Mouse (Mus musculus) embryonic facial prominence, embryonic 11.5 days (tissue): ENCODE results near the gene Cldn14. TPM values are rescaled to one million over a fixed set of nuclear protein-coding genes. Genes with fewer than 3 reads are reported as not detected.

ENCODE experiments used
- ATAC-seq: fragments of 200-750 bp; cut with Nextera tagmentation; replicated peaks from 2 replicates; pipeline ENCODE4 v1.8.0; 2017; ENCODE audit warnings: low read depth; ENCODE audit not compliant: insufficient number of reproducible peaks, low FRiP score, low TSS enrichment
- DNase-seq: peaks from one replicate; pipeline ENCODE4 v3.0.0-alpha.2; 2015; ENCODE audit warnings: low spot score
- H3K27ac ChIP-seq: fragments of 300-500 bp; sonication (generic); replicated peaks from 2 replicates; pipeline ENCODE4 v1.5.1; 2014; ENCODE audit warnings: mild to moderate bottlenecking, low read depth, low read length, control low read depth
- H3K27me3 ChIP-seq: fragments of 300-500 bp; sonication (generic); 2 replicates; pipeline ENCODE4 v1.6.1; 2014; ENCODE audit warnings: mild to moderate bottlenecking, low read length, moderate library complexity, mixed read lengths; ENCODE audit not compliant: control insufficient read depth, insufficient read depth
- H3K36me3 ChIP-seq: fragments of 300-500 bp; sonication (generic); replicated peaks from 2 replicates; pipeline ENCODE4 v1.6.1; 2014; ENCODE audit warnings: low read depth, mild to moderate bottlenecking, low read length, moderate library complexity, mixed read lengths; ENCODE audit not compliant: control insufficient read depth, insufficient read depth
- H3K4me1 ChIP-seq: fragments of 300-500 bp; sonication (generic); 2 replicates; pipeline ENCODE4 v1.6.1; 2014; ENCODE audit warnings: low read length, mixed read lengths; ENCODE audit not compliant: control insufficient read depth, insufficient read depth
- H3K4me2 ChIP-seq: fragments of 300-500 bp; sonication (generic); 2 replicates; pipeline ENCODE4 v1.6.1; 2014; ENCODE audit warnings: low read depth, mild to moderate bottlenecking, control low read depth, low read length, moderate library complexity
- H3K4me3 ChIP-seq: fragments of 300-500 bp; sonication (generic); 2 replicates; pipeline ENCODE4 v1.5.1; 2014; ENCODE audit warnings: low read depth, low read length, control low read depth
- H3K9ac ChIP-seq: fragments of 300-500 bp; sonication (generic); replicated peaks from 2 replicates; pipeline ENCODE4 v1.6.1; 2014; ENCODE audit warnings: mild to moderate bottlenecking, control low read depth, low read length
- H3K9me3 ChIP-seq: fragments of 300-500 bp; sonication (generic); replicated peaks from 2 replicates; pipeline ENCODE4 v1.6.1; 2016; ENCODE audit warnings: mild to moderate bottlenecking, low read length, inconsistent platforms, mixed read lengths; ENCODE audit not compliant: control insufficient read depth
- WGBS: fragments of 180-500 bp; shearing (Covaris S2); extraction: QIAGEN DNeasy Blood & Tissue Kit; methylation state at CpG from one replicate; pipeline ENCODE4 v1.1.7; 2014; 5-methylcytosine and 5-hydroxymethylcytosine counted together
- polyA plus RNA-seq: library from polyadenylated mRNA; unstranded; fragments of >200 nt; fragmentation: Nextera tagmentation; extraction: Ambion mirVana; gene quantifications from 2 replicates; pipeline ENCODE4 v1.2.1, GENCODE M21; 2014

Cldn14 gene
- polyA plus RNA-seq, 1 experiment from 2014 or later = not detected

- H3K9me3 ChIP-seq = no peaks in the 10 kb centered on the region
- H3K27ac ChIP-seq = no peak overlapping the region
- WGBS = 37% methylated on average over 8 of the region's 10 CpGs
- no peak overlapping the region for H3K4me2 ChIP-seq
- no peak for ATAC-seq
- DNase-seq = peak; percentile 56
- H3K4me1 ChIP-seq = no peaks in the 10 kb centered on the region
- H3K27me3 ChIP-seq = no peaks in the 10 kb centered on the region
- H3K9ac ChIP-seq = no peak overlapping the region
- no peaks in the 10 kb centered on the region for H3K36me3 ChIP-seq
- no peak overlapping the region for H3K4me3 ChIP-seq
Observed at GRCm38 (mm10) chr16:93915338-93915849, 93.2 kb downstream of the Cldn14 start.

GRCm38 (mm10) chr16:93913881-93914576 is 94.6 kb downstream of the Cldn14 start:
- no peak overlapping the region for H3K27ac ChIP-seq
- H3K9ac ChIP-seq = no peak overlapping the region
- 79% methylated on average over 10 of the region's 10 CpGs for WGBS
- H3K4me1 ChIP-seq = no peaks in the 10 kb centered on the region
- H3K4me2 ChIP-seq = no peak overlapping the region
- H3K27me3 ChIP-seq = no peaks in the 10 kb centered on the region
- no peak overlapping the region for H3K4me3 ChIP-seq
- H3K36me3 ChIP-seq = no peaks in the 10 kb centered on the region
- H3K9me3 ChIP-seq = no peaks in the 10 kb centered on the region
- DNase-seq (no peak), ATAC-seq (no peak)

- no peak overlapping the region for H3K4me3 ChIP-seq
- H3K27me3 ChIP-seq = no peaks in the 10 kb centered on the region
- H3K36me3 ChIP-seq = no peaks in the 10 kb centered on the region
- no peak overlapping the region for H3K4me2 ChIP-seq
- ATAC-seq (no peak), DNase-seq (no peak)
- H3K9me3 ChIP-seq = no peaks in the 10 kb centered on the region
- no peak overlapping the region for H3K27ac ChIP-seq
- no peak overlapping the region for H3K9ac ChIP-seq
- 60% methylated on average over 3 of the region's 3 CpGs for WGBS
- H3K4me1 ChIP-seq = no peaks in the 10 kb centered on the region
Observed at GRCm38 (mm10) chr16:93912808-93913207, 95.8 kb downstream of the Cldn14 start.

- 74% methylated on average over 5 of the region's 5 CpGs for WGBS
Observed at GRCm38 (mm10) chr16:93912158-93912557, 96.5 kb downstream of the Cldn14 start.

GRCm38 (mm10) chr16:93910735-93911665 is 97.6 kb downstream of the Cldn14 start:
- Histone ChIP-seq H3K4me3 (no peak overlapping the region), H3K4me1 (no peaks in the 10 kb centered on the region), H3K9ac (no peak overlapping the region), H3K4me2 (no peak overlapping the region), H3K36me3 (no peaks in the 10 kb centered on the region), H3K9me3 (no peaks in the 10 kb centered on the region), H3K27me3 (no peaks in the 10 kb centered on the region), H3K27ac (no peak overlapping the region)
- DNase-seq (no peak), ATAC-seq (no peak)
- 65% methylated on average over 28 of the region's 28 CpGs for WGBS

More at GRCm38 (mm10) chr16:93912158-93912557, 96.5 kb downstream of the Cldn14 start:
- no peak overlapping the region for H3K27ac ChIP-seq
- H3K4me1 ChIP-seq = no peaks in the 10 kb centered on the region
- DNase-seq (no peak), ATAC-seq (no peak)
- H3K4me2 ChIP-seq = no peak overlapping the region
- no peak overlapping the region for H3K4me3 ChIP-seq
- no peaks in the 10 kb centered on the region for H3K9me3 ChIP-seq
- H3K9ac ChIP-seq = no peak overlapping the region
- no peaks in the 10 kb centered on the region for H3K27me3 ChIP-seq
- no peaks in the 10 kb centered on the region for H3K36me3 ChIP-seq

GRCm38 (mm10) chr16:93909936-93910335 is 98.7 kb downstream of the Cldn14 start:
- Histone ChIP-seq H3K27me3 (no peaks in the 10 kb centered on the region), H3K27ac (no peak overlapping the region), H3K4me1 (no peaks in the 10 kb centered on the region), H3K9ac (no peak overlapping the region), H3K4me2 (no peak overlapping the region), H3K36me3 (no peaks in the 10 kb centered on the region), H3K9me3 (no peaks in the 10 kb centered on the region), H3K4me3 (no peak overlapping the region)
- ATAC-seq (no peak), DNase-seq (no peak)
- 84% methylated on average over 3 of the region's 3 CpGs for WGBS

- no peak for DNase-seq
- H3K27ac ChIP-seq = no peak overlapping the region
- no peak overlapping the region for H3K4me2 ChIP-seq
- no peak overlapping the region for H3K9ac ChIP-seq
- no peaks in the 10 kb centered on the region for H3K27me3 ChIP-seq
- ATAC-seq = no peak
- H3K4me3 ChIP-seq = no peak overlapping the region
- H3K4me1 ChIP-seq = no peaks in the 10 kb centered on the region
- no peaks in the 10 kb centered on the region for H3K36me3 ChIP-seq
- 93% methylated on average over 8 of the region's 8 CpGs for WGBS
- no peaks in the 10 kb centered on the region for H3K9me3 ChIP-seq
Observed at GRCm38 (mm10) chr16:93908196-93908595, 100.4 kb downstream of the Cldn14 start.

- Histone ChIP-seq H3K4me2 (no peak overlapping the region), H3K4me1 (no peaks in the 10 kb centered on the region), H3K9ac (no peak overlapping the region), H3K27me3 (no peaks in the 10 kb centered on the region), H3K4me3 (no peak overlapping the region), H3K36me3 (no peaks in the 10 kb centered on the region), H3K9me3 (no peaks in the 10 kb centered on the region), H3K27ac (no peak overlapping the region)
- DNase-seq (no peak), ATAC-seq (no peak)
- 80% methylated on average over 5 of the region's 5 CpGs for WGBS
Observed at GRCm38 (mm10) chr16:93907761-93908160, 100.9 kb downstream of the Cldn14 start.
